Mouse (Mus musculus) testis, adult 2 months (tissue): ENCODE data around the gene Dcps. TPM values are rescaled to one million over a fixed set of nuclear protein-coding genes. Genes with fewer than 3 reads are reported as not detected.

Experiments
- H3K27ac ChIP-seq: fragments of 200-500 bp; 2 replicates; pipeline ENCODE4 v1.5.1; 2012; ENCODE audit warnings: low read depth, low read length; ENCODE audit not compliant: control insufficient read depth, insufficient read depth
- H3K27me3 ChIP-seq: fragments of 200-500 bp; 2 replicates; pipeline ENCODE4 v1.6.1; 2012; ENCODE audit warnings: mild to moderate bottlenecking, low read length, moderate library complexity; ENCODE audit not compliant: control insufficient read depth, insufficient read depth
- H3K36me3 ChIP-seq: fragments of 200-500 bp; 2 replicates; pipeline ENCODE4 v1.6.1; 2012; ENCODE audit warnings: mild to moderate bottlenecking, low read length; ENCODE audit not compliant: control insufficient read depth, insufficient read depth
- H3K4me1 ChIP-seq: fragments of 200-500 bp; 2 replicates; pipeline ENCODE4 v1.6.1; 2012; ENCODE audit warnings: low read length; ENCODE audit not compliant: control insufficient read depth, insufficient read depth
- H3K4me3 ChIP-seq: fragments of 200-500 bp; 2 replicates; pipeline ENCODE4 v1.5.1; 2012; ENCODE audit warnings: low read depth, mild to moderate bottlenecking, low read length, moderate library complexity, mixed read lengths; ENCODE audit not compliant: control insufficient read depth
- CTCF ChIP-seq: fragments of 200-500 bp; IDR thresholded peaks from 2 replicates; pipeline ENCODE4 v1.5.1; 2012; ENCODE audit warnings: low read depth, mild to moderate bottlenecking, inconsistent platforms, low read length, moderate library complexity; ENCODE audit not compliant: control insufficient read depth, insufficient read depth, insufficient replicate concordance
- POLR2A ChIP-seq: fragments of 200-500 bp; IDR thresholded peaks from 2 replicates; pipeline ENCODE4 v1.6.1; 2012; ENCODE audit warnings: low read depth, mild to moderate bottlenecking, inconsistent platforms, low read length, moderate library complexity; ENCODE audit not compliant: control insufficient read depth
- polyA plus RNA-seq: library from polyadenylated mRNA; depleted of rRNA; stranded (reverse); fragments of >200 nt; gene quantifications from 2 replicates; pipeline ENCODE4 v1.2.3, GENCODE M21; 2012; rRNA removed

The Dcps gene
- 16.7 and 17.0 TPM in 2 replicates for polyA plus RNA-seq

DNA sequence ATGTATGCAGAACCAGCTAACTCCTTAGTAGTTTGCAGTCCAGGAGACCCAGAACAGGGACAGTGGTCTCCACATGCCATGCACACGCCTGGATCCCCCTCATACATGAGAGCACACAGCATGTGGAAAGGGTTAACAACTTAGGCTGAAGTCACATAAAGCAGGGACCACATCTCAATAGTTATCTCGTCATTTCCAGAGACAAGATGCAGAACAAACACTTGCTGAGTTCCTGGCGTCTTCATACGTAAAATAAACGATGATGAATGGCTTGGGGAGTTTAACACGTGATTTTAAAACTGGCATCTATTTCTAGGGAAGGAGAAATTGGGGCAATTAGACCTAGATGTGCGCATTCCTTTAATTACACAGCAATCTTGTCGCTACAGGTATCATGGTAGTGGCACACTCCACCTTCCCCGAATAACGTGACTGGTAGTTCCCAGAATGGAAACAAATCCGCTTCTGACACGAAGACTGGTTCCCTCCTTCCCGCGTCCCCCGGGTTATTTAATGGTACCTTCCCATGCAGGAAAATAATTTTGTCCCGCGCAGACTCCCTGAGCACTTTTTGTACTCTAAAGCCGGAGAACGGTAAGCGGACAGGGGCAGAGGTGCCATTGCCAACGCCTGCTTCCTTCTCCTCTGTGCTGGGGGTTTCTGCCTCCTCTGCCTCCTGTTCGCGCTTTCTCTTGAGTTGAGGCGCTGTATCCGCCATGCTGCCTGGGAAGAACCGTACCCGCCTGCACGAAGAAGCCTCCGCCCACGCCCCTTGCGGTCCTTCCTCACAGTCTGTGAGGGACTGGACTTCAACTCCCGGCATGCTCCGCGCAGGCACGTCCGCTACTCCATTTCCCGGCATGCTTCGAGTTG, at the start of gene Dcps:
Dcps (minus strand) TSS at position 811 of the 873 bp plus-strand sequence.
- no peaks in the 10 kb centered on the region; the same call in 1 of the 2 replicates for H3K4me1 ChIP-seq
- TF ChIP-seq POLR2A (peak; percentile 91), CTCF (no peak)
- no peaks in the 10 kb centered on the region for H3K27me3 ChIP-seq
- peak within 1 kb of the TSS; percentile 90 for H3K27ac ChIP-seq
- peak within 1 kb of the TSS; percentile 94 for H3K4me3 ChIP-seq
- no peaks in the 10 kb centered on the region for H3K36me3 ChIP-seq

DNA sequence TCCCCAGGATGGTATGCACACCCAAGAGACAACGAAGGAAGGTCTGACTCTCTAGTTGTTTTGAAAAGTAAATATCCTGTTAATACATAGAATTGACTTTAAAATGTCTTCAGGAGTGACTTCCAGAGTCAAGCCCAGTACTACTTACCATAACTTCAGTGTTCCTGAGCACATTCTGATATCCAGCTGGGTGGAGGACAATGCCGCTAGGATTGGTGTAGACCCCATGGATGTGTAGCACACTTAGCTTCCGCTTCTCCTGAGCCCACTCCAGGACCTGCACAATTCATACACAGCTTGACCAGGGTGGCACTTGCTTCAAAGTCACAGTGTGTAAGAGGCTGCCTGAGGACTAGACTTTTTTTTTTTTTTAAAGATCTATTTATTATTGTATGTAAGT, 47.6 kb upstream of the Dcps start:
- Histone ChIP-seq H3K4me3 (no peak overlapping the region), H3K4me1 (no peaks in the 10 kb centered on the region), H3K36me3 (no peaks in the 10 kb centered on the region), H3K27ac (no peak overlapping the region), H3K27me3 (no peaks in the 10 kb centered on the region)
- TF ChIP-seq CTCF, result no peak

DNA sequence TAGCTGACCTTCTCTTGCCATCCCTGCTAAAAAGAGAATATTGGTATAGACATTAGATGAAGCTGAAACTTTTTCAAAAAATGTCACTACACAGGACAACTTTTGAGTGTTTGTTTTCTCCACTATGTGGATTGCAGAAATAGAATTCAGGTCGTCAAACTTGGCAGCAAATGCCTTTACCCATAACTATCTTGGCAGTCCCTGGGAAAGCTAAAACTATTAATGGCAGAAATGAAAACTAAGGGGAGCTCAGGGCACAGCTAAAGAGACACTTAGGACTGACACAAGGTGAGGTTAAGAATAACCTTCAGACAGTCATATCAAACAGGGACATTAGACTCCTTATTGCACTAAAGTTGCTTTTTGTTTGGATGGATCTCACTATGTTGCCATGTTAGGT, 42.1 kb upstream of the Dcps start:
- H3K4me1 ChIP-seq, result no peaks in the 10 kb centered on the region
- no peak overlapping the region for H3K27ac ChIP-seq
- H3K36me3 ChIP-seq, result no peaks in the 10 kb centered on the region
- no peak overlapping the region for H3K4me3 ChIP-seq
- TF ChIP-seq POLR2A (no peak), CTCF (no peak)
- H3K27me3 ChIP-seq, result no peaks in the 10 kb centered on the region

DNA sequence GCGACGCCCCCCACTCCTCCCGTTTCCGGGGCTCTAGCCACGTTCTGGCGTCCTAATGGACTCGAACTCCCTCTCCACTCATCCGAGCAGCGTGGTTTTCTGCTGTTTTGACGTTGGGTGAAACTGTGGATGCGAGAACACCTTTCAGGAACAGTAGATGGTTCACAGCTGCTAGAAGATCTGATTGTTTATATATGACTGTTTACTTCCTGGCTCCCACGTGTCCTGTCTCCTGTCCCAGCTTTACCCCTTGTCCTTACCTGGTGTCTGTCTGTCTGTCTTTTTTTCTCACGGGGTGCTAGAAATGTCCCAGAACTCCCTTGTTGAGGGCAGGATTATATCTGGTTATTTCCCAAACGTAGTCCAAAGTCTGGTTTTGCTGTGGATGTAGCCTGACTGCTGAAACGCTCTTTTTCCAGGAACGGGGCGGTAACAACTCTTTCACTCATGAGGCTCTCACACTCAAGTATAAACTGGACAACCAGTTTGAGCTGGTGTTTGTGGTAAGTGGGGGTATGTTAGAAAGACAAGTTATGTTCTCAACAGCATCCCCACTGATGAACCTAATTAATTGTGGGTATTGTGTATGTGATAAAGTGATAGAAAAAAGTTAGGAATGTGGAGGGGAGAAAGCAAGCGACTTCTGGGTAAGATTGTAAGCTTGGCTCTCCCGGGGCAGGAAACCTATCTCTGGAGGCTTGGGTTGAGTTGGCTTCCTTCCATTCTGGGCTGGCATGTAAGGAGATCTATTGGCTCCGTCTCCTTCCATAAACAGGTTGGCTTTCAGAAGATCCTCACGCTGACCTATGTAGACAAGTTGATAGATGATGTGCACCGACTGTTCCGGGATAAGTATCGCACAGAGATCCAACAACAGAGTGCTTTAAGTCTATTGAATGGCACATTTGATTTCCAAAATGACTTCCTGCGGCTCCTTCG, 36.0 kb upstream of the Dcps start:
- H3K4me1 ChIP-seq, result peaks cover 4% of the 10 kb centered on the region; the same call in 1 of the 2 replicates
- TF ChIP-seq CTCF, result no peak
- no peak for TF ChIP-seq POLR2A
- peak overlapping the region; percentile 93 for H3K27ac ChIP-seq
- peak overlapping the region; percentile 96 for H3K4me3 ChIP-seq
- H3K36me3 ChIP-seq, result peaks cover 2% of the 10 kb centered on the region; the same call in 1 of the 2 replicates
- H3K27me3 ChIP-seq, result no peaks in the 10 kb centered on the region

DNA sequence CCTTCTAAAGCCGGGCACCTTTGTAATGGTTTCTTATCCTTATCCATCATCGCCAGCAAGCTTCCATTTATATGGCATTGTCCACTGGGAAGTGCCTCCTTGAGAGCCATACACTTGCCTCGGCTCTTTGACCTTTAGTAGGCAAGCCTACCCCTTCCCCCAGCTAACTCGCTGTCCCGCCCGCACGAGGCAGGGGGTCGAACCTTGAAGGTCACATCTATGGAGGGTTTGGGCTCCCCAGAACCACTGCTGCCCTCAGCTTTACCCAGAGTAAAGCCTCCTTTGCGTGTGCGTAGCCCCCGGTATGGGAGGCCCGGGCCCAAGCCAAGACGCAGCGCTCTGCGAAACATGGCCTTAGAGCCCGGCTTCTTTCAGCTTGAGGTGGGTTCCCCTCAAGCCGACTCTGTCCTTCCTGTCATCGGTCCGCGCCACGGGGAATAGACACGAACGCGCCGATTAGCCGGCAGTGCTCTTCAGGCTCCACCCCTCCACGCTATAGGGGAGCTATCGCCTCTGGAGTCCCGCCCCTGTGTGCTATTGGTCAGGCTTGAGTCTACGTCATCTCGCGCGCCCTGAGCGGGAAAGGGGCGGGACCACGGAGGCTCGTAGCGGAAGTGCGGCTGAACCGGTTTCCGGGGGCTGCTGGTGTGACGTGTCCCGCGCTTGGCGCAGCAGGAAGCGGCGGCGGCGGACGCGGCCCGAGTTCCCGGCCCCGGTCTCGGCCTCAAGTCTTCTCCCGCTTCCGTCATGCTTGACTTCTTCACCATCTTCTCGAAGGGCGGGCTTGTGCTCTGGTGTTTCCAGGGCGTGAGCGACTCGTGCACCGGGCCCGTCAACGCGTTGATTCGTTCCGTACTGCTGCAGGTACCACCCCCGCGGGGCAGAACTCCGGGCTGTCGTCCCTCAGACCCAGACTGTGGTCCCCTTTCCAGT, 34.9 kb upstream of the Dcps start, which contains the start of gene Foxred1:
Foxred1 (minus strand) TSS at position 514 of the 933 bp plus-strand sequence.
- Histone ChIP-seq H3K4me3 (peak within 1 kb of the TSS; percentile 96), H3K27me3 (no peaks in the 10 kb centered on the region), H3K27ac (peak within 1 kb of the TSS; percentile 93), H3K4me1 (peaks cover 4% of the 10 kb centered on the region; the same call in 1 of the 2 replicates), H3K36me3 (peaks cover 2% of the 10 kb centered on the region; the same call in 1 of the 2 replicates)
- TF ChIP-seq CTCF (no peak), POLR2A (peak; percentile 90)

DNA sequence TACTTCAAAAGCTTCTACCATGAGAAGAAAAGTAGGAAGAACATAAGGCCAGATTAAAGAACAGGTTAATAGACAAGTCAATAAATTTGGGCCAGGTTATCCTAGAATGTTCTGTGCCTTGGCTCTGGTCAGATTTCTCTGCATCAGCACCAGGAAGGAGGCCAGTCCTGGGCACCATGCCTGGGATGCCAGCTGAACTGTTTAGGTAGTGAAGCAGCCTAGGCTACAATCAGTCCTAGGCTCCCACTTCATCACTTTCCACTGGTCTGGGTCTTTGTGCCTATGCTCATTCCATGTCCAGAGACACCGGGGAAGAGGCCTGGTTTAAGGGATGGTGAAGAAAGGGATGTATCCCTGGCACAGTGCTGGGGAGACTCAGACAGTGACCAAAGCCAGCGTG, 28.6 kb upstream of the Dcps start:
- Histone ChIP-seq H3K4me1 (peaks cover 3% of the 10 kb centered on the region), H3K36me3 (peaks cover 4% of the 10 kb centered on the region), H3K27me3 (no peaks in the 10 kb centered on the region), H3K4me3 (no peak overlapping the region), H3K27ac (no peak overlapping the region)
- TF ChIP-seq CTCF, result no peak
- no peak for TF ChIP-seq POLR2A
